Mouse (Mus musculus): ENCODE measurements around the gene Cmtm5. TPM values are rescaled to one million over a fixed set of nuclear protein-coding genes. Genes with fewer than 3 reads are reported as not detected.

Gene Cmtm5
- polyA plus RNA-seq, 1 experiment from 2014 or later, result 5.5 TPM

DNA sequence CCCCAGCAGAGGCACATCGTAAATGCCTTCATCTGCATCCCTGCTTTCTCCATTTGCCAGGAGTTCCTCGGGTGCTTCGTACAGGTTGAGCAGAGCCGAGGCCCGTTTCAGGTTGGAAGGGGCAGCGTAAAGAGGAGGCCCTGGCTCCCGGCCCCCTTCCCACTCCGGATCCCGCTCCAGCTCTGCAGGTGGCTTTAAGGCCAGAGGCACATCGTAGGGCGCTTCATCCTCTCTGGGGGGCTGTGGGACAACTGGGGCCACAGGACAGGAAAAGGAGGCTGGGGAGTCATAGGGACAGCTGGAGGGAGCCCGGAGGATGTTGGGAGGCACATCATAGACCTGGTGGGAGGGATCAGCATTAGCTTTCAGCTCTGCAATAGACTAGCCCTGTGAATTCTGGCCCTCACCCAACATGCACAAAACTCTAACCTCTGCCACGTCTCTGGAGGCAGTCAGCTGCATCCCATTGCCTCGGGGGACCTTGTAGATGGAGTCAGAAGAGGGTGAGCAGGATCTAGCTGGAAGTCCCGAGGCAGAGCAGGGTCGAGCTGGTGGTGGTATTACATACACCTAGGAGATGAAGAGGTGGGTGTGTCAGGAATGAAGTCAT is 15.9 kb upstream of the Cmtm5 start:
- Histone ChIP-seq H3K4me3 (no peak overlapping the region), H3K4me2 (replicated peaks) (no peak overlapping the region), H3K4me1 (peaks cover 16% of the 10 kb centered on the region), H3K9me3 (peaks cover 11% of the 10 kb centered on the region; the same call in 1 of the 2 replicates), H3K9ac (replicated peaks) (no peak overlapping the region), H3K27me3 (no peaks in the 10 kb centered on the region), H3K27ac (replicated peaks) (no peak overlapping the region), H3K36me3 (peaks cover 42% of the 10 kb centered on the region)
- 98% methylated on average over 16 of the region's 16 CpGs for WGBS
- no peak for ATAC-seq (replicated peaks)

- WGBS, result 15% methylated on average over 7 of the region's 7 CpGs
- peaks cover 11% of the 10 kb centered on the region; the same call in 1 of the 2 replicates for H3K9me3 ChIP-seq
- peaks cover 20% of the 10 kb centered on the region for H3K36me3 ChIP-seq
- peak overlapping the region; percentile 96 for H3K27ac ChIP-seq (replicated peaks)
- peak; percentile 65 for ATAC-seq (replicated peaks)
- peak overlapping the region; percentile 51 for H3K4me3 ChIP-seq
- H3K9ac ChIP-seq (replicated peaks), result peak overlapping the region; percentile 78
- peak overlapping the region; percentile 90 for H3K4me2 ChIP-seq (replicated peaks)
- H3K27me3 ChIP-seq, result no peaks in the 10 kb centered on the region
- H3K4me1 ChIP-seq, result peaks cover 37% of the 10 kb centered on the region
These were observed 11.3 kb upstream of the Cmtm5 start for GRCm38 (mm10) chr14:54924641-54925348.

DNA sequence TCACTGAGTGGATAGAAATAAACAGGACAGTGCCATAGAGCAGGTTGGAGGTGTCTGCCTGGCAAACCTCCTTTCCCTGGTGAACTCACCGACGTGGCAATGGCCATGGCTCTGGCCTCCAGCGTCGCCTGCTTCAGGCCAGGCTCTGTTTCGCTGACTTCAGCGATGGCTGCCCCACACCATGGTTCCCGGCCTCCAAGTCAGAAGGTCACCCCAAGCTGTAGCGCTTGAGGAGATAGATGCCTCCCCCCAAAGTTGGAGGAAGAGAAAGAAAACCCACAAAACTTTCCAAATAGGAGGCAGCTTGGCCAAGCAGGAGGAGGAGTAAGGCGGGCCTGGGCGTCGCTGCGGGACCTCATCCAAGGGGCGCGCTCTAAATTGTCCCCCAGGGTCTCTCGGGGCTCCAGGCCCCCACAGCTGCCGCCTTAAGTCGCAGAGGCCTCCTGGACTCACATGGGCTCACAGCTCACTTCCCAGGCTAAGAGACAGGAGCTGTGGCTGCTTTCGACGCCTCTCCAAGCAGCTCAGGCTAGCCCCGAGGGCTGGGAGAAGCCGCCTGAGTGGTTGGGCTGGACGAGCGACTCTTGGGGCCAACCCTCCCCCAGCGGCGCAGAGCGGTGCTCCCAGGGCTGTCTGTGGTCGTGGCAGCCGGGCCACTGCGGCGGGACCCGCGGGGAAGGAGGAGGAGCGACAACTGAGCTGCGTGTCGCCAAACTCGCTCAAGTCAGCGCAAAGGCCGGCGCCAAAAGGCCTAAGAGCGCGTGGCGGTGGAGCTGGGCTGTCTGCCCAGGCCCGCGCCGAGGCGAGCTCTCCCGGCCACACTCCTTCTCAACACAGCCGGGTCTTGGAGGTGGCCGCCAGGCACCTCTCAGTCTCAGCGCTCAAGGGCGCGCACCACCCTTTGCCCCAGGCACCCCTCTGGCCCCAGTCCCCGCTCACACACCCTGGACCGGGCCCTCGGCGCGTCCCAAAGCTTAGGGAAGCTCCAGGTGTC is 10.4 kb upstream of the Cmtm5 start, which contains the start of gene Efs:
Gene Efs, minus strand, starts transcription at position 778 of the 994 bp plus-strand sequence.
- Histone ChIP-seq H3K4me2 (replicated peaks) (peak within 1 kb of the TSS; percentile 90), H3K27ac (replicated peaks) (peak within 1 kb of the TSS; percentile 96), H3K4me1 (peaks cover 37% of the 10 kb centered on the region), H3K36me3 (peaks cover 12% of the 10 kb centered on the region), H3K4me3 (peak within 1 kb of the TSS; percentile 51), H3K27me3 (no peaks in the 10 kb centered on the region), H3K9me3 (peaks cover 11% of the 10 kb centered on the region; the same call in 1 of the 2 replicates), H3K9ac (replicated peaks) (peak within 1 kb of the TSS; percentile 78)
- ATAC-seq (replicated peaks), result peak; percentile 67
- 1% methylated on average over 57 of the region's 57 CpGs for WGBS

DNA sequence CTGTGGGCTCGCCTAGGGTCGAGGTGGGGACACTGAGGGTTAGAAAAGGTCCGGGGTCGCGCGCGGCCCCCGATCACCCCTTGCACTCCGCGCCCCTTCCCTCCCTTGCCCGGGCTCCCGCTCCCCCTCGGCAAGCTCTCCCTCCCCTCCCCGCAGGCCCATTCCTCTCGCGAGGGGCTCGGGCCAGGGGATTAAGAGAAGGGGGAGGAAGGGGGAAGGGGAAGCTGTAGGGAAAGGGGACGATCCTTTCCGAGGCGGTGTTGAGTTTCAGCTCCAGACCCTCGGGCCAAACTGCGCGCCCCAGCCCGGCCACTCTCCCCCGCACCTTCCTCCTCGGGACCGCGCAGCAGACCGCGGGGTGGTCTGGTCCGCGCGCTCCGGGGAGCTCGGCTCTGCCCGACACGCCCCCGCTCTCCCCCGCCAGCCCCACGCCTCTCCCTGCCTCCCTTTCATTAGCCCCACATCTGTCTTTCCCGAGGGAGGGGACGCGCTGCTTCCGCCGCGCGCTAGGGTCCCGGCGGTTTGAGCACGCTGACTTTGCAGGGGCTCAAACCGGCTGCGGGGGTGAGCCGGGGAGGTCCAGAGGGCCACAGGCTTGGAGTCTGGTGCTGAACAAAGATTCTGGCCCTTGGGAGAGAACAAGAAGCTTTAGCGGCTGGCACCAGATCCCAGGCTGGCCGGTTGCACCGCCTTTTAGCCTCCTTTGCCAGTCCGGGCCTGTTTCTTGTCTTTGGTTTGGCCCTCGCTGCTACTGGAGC is 9.5 kb upstream of the Cmtm5 start:
- Histone ChIP-seq H3K27me3 (no peaks in the 10 kb centered on the region), H3K4me1 (peaks cover 37% of the 10 kb centered on the region), H3K9ac (replicated peaks) (peak overlapping the region; percentile 78), H3K9me3 (peaks cover 2% of the 10 kb centered on the region; the same call in 1 of the 2 replicates), H3K4me3 (peak overlapping the region; percentile 51), H3K4me2 (replicated peaks) (peak overlapping the region; percentile 90), H3K27ac (replicated peaks) (peak overlapping the region; percentile 96), H3K36me3 (0 out of 2 replicates have a peak, but pooled peaks cover 3% of the 10 kb centered on the region)
- WGBS, result under 1% methylated on average over 53 of the region's 58 CpGs
- ATAC-seq (replicated peaks), result peak; percentile 66

DNA sequence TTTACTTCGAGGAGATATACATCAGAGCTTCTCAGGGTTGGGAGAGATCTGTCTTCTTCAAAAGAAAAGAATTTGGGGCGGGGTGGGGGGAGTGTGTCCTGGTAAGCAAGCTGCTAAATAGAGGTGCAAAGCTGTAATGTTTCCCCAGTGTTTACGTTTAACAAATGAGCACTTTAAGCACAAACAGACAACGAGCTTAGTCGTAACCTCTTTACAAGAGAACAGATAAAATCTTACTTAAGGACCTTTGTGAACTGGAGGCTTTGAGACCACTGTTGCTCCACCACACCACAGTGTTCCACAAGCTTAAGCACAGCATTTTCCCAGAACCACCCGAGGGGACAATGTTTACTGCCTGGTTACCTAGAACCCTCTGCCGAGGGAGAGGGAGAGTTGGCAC is 8.8 kb upstream of the Cmtm5 start:
- 19% methylated on average over 7 of the region's 7 CpGs for WGBS
- Histone ChIP-seq H3K9me3 (no peaks in the 10 kb centered on the region), H3K4me2 (replicated peaks) (peak overlapping the region; percentile 90), H3K4me1 (peaks cover 37% of the 10 kb centered on the region), H3K9ac (replicated peaks) (peak overlapping the region; percentile 78), H3K27ac (replicated peaks) (peak overlapping the region; percentile 96), H3K27me3 (no peaks in the 10 kb centered on the region), H3K36me3 (no peaks in the 10 kb centered on the region), H3K4me3 (peak overlapping the region; percentile 51)
- no peak for ATAC-seq (replicated peaks)

GRCm38 (mm10) chr14:54929801-54930200 is 6.3 kb upstream of the Cmtm5 start:
- WGBS, result 85% methylated on average over 5 of the region's 5 CpGs
- no peaks in the 10 kb centered on the region for H3K36me3 ChIP-seq
- no peaks in the 10 kb centered on the region for H3K27me3 ChIP-seq
- H3K9me3 ChIP-seq, result no peaks in the 10 kb centered on the region
- H3K4me2 ChIP-seq (replicated peaks), result no peak overlapping the region
- no peak overlapping the region for H3K9ac ChIP-seq (replicated peaks)
- H3K4me1 ChIP-seq, result peaks cover 27% of the 10 kb centered on the region
- no peak overlapping the region for H3K4me3 ChIP-seq
- ATAC-seq (replicated peaks), result no peak
- no peak overlapping the region for H3K27ac ChIP-seq (replicated peaks)

GRCm38 (mm10) chr14:54930431-54930830 is 5.6 kb upstream of the Cmtm5 start:
- Histone ChIP-seq H3K36me3 (no peaks in the 10 kb centered on the region), H3K9me3 (no peaks in the 10 kb centered on the region), H3K9ac (replicated peaks) (no peak overlapping the region), H3K4me2 (replicated peaks) (no peak overlapping the region), H3K27ac (replicated peaks) (no peak overlapping the region), H3K4me3 (no peak overlapping the region), H3K4me1 (peaks cover 23% of the 10 kb centered on the region), H3K27me3 (no peaks in the 10 kb centered on the region)
- WGBS, result 10% methylated on average over 2 of the region's 2 CpGs
- no peak for ATAC-seq (replicated peaks)

DNA sequence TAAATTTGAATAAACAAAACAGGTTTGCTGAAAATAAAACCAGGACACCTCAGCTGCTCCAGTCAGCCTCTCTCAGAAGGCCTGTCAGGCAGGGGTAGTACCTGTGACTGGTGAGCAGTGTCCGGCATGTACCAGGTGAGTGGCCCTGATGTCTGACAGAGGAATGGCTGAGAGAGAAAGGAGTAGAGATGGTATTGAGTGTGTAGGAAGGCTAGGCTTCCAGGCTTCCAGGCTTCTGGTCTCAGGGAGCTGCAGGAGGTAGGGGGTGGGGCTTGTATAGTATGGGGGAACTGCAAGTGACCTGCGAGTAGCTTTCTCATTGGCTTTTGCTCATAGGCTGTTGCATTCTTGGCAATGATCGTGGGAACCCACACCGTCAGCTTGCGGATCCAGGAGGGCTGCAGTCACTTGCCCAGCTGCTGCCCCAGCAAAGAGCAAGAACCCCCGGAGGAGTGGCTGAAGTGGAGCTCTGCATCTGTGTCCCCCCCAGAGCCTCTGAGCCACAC is 3.4 kb upstream of the Cmtm5 start, which contains the start of gene Il25:
Gene Il25, plus strand, starts transcription at position 51 of the 506 bp plus-strand sequence.
- no peak within 1 kb of the TSS for H3K9ac ChIP-seq (replicated peaks)
- no peaks in the 10 kb centered on the region for H3K9me3 ChIP-seq
- peaks cover 15% of the 10 kb centered on the region for H3K4me1 ChIP-seq
- H3K27me3 ChIP-seq, result no peaks in the 10 kb centered on the region
- no peaks in the 10 kb centered on the region for H3K36me3 ChIP-seq
- ATAC-seq (replicated peaks), result no peak
- no peak within 1 kb of the TSS for H3K27ac ChIP-seq (replicated peaks)
- no peak within 1 kb of the TSS for H3K4me3 ChIP-seq
- 35% methylated on average over 6 of the region's 6 CpGs for WGBS
- H3K4me2 ChIP-seq (replicated peaks), result no peak within 1 kb of the TSS

GRCm38 (mm10) chr14:54936831-54937160 is 735 bp downstream of the Cmtm5 start:
- Histone ChIP-seq H3K4me3 (no peak overlapping the region), H3K9me3 (no peaks in the 10 kb centered on the region), H3K4me2 (replicated peaks) (no peak overlapping the region), H3K36me3 (no peaks in the 10 kb centered on the region), H3K4me1 (peaks cover 15% of the 10 kb centered on the region), H3K27me3 (no peaks in the 10 kb centered on the region), H3K27ac (replicated peaks) (0 out of 2 replicates have a peak overlapping the region, but pooled peaks have one; percentile 34), H3K9ac (replicated peaks) (no peak overlapping the region)
- WGBS, result 64% methylated on average over 6 of the region's 6 CpGs
- ATAC-seq (replicated peaks), result no peak

DNA sequence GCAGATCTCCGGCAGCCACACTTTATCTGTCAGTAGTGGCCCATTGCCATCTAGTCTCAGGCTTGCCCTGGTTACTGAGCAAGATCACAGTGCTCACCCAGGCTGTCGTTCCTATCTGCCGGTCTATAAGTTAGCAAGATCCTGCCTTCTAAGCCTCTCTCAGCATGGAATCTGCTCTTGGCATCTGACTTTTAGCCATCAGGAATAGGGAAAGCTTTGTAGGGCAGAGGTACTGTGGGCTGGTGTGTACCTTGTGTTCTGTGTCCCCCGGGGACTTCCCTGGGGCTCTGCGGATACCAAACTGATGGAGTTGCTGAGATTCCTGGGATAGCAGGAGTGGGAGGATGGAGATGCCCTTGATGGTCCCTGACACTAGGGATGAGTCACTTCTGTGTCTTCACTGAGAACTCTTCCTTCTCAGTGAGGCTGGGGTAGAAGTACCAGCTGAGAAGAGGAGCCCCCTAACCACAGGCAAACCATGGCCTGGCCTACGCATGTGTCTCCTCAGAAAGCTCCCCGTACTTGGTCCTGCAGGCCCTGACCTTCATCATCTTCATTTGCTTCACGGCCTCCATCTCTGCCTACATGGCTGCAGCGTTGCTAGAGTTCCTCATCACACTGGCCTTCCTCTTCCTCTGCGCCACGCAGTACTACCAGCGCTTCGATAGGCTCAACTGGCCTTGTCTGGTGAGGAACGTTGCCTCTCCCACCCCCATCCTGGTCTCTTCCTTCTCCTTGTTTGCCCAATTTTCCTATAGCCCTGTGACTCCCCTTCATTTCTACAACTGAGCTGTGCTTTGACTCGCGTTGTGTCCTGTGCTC is 1.5 kb downstream of the Cmtm5 start:
- Histone ChIP-seq H3K9me3 (no peaks in the 10 kb centered on the region), H3K4me3 (no peak overlapping the region), H3K9ac (replicated peaks) (no peak overlapping the region), H3K4me2 (replicated peaks) (no peak overlapping the region), H3K4me1 (peaks cover 15% of the 10 kb centered on the region), H3K27me3 (no peaks in the 10 kb centered on the region), H3K36me3 (no peaks in the 10 kb centered on the region), H3K27ac (replicated peaks) (no peak overlapping the region)
- 88% methylated on average over 16 of the region's 16 CpGs for WGBS
- no peak for ATAC-seq (replicated peaks)
